Mouse (Mus musculus): ENCODE results near the gene Cfap44.

Cfap44 gene

DNA sequence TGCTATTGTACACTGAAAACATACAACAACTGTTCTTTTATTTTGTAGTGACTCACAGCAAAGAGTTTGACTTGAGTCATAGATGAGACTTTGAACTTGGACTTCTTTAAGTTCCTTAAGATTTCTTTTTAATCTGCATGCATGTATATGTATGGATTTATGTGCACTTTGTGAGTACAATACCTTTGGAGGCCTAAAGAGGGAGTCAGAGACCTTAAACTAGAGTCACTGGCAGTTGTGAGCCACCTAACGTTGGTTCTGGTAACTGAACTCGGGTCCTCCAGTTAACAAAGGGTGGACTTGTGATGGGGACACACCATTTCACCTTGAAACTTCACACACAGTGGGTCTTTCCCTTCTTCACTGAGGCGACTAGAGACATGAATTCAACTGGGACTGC is 103.9 kb downstream of the Cfap44 start:
- DNase-seq: no peak

DNA sequence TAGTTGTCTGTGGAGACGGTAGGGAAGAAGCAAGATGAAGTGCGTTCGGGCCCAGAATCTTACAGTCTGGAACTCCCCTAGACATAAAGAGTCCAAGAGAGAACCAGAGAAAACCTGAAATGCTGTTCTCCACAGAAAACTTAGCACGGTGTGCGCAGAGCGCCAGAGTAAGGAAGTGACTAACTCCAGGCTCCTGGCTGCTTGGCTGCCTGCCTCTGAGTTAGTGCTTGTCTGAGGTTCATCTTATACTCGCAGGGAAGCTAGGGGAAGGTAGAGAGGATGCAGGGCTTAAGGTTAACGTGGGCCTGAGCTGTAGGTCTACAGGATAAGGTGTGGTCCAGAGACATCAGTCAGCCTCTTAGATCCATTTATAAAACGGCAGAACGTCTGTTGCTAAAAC is 107.2 kb downstream of the Cfap44 start:
- DNase-seq: no peak

DNA sequence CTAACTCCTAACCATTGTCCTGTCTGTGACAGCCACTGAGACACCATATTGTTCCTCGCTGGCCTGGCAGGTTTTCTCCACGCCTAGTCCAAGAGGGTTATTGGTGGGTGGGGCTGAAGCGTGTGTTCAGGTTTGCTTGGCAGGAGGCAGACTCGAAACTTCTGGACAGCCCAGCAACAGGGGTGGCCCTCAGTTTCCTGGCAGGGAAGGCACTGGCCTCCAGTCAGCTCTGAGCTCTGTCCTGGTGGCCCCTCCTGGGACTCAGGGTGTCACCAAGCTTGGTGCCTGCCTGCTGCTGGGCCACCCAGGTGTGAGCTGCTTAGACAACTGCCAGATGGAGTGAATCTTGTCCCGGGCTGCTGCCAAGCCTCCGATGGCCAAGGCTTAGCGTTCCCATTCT is 107.7 kb downstream of the Cfap44 start:
- no peak for DNase-seq

DNA sequence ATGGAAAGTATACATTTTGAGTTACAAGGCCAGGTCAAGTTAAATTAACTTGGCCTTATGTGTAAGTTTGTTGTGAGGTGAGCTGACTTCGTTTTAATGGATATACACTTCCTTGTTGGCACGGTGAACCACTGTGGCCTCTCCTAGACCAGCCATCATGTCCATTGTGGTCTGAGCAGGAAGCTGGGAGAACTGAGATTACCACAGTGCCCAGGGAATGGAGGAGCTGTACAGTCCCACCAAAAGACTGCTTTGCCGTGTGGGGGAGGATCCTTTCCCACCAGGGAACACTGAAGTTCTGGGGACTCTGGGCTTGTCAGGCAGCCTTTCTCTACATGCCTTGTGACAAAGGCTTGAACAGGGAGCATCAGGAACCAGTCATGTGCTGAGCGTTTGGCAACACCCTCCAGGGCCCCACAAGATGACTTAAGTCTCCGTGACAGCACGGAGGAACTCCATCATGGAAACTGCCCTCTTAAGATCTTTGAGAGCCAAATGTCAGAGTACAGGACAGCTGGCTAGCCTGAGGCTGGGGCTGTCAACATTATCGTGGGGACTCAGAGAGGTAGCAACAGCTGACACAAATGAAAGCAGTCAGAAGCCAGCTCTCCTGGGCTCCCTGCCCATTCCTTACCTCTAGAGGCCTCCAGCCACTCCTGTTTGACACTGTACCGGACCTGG is 108.4 kb downstream of the Cfap44 start:
- peak in 1 of 2 experiments; percentile 14 for DNase-seq

DNA sequence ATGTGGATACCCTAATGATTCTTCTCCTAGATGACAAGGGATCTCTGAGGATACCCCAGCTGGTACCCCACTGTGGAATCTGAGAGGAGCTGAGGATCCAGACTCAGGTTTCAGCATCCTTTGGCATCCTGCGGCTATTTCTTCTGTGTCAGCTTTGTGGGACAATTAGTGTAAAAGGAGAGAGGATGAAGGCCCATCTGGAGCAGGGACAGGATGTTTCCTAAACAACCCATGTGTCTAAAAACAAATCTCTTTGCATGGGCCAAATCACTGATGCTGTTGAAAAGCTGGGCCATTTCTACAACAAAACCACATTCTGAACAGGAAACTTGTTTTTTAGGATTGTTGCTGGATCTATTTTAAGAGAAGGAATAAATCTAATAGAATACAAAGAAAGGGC is 110.6 kb downstream of the Cfap44 start:
- peak in 1 of 2 experiments; percentile 33 for DNase-seq

DNA sequence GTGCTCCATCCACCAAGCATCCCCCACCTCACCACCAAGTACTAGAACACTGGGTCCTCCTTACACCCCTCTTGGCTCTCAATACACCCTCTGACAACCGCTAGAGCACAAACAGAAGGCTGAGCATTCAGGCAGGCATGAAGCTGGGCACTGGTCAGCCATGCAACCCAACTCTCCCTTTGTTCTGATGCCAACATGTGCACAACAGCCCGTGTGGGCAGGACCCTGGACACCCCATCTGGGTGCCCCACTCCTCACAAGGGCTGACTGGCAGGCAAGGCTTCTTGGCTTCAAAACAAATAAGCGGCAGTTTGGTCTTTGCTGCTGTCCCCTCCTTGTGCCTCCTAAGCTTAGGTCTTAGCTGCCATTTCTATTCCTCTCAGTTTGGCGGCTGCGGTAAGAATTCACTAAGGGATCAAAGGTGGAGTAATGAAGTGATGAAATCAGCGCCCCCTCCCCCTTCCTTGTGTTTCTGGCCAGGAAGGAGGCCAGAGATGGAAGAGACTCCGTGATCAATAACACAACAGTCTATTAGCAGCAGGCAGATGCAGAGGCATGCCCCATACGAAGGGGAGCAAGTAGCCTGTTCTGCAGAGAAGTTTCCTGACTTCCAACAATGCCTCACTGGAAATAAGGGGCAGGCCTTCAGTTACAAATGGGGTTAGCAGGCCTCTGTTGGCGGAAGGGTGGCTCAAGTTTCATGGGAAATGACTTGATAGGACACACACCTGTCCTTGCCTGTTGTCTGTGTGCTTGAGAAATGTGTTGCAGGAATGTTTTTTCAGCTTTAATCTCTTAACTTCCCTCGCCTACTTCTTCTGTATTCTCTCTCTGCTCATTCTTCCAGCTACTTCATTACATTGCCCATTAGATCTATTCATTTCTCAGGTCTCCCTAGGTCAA is 112.7 kb downstream of the Cfap44 start:
- DNase-seq: no peak

DNA sequence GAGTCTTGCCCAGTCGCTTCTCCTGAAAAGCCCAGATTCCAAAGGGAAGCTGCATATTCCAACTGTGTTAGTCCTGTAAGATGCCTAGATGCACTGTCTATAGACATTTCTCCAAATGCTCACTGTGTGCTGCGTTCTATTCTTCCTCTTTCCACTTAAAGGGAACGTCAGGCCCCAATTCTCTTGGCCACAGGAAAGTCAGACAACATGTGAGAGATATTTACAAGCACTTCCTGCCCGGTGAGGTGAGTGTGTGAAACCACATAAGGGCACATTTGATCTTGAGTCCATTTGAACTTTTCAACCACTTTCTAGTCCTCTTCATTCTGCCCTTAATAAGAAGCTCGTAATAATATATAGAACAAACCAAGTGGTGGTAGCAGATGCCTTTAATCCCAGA is 113.4 kb downstream of the Cfap44 start:
- DNase-seq: no peak

DNA sequence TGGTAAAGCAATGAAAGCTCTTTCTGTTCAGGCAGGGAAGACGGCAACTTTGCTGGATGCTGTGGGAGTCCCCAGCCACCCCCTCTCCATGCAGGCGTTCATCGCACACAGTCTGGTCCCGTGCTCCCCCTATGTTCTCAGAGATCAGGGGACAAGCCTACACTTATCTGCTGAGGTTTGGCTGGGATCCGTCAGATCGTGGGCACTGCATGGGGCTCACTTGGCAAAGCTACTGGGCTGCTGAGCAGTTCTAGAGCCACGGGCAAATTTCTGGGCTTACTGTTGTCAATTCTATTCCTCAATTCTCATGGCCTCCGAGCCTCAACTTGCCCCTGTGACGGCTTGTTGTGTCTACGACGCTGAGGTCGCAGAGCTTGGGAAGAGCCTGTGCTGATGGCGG is 114.2 kb downstream of the Cfap44 start:
- no peak for DNase-seq

DNA sequence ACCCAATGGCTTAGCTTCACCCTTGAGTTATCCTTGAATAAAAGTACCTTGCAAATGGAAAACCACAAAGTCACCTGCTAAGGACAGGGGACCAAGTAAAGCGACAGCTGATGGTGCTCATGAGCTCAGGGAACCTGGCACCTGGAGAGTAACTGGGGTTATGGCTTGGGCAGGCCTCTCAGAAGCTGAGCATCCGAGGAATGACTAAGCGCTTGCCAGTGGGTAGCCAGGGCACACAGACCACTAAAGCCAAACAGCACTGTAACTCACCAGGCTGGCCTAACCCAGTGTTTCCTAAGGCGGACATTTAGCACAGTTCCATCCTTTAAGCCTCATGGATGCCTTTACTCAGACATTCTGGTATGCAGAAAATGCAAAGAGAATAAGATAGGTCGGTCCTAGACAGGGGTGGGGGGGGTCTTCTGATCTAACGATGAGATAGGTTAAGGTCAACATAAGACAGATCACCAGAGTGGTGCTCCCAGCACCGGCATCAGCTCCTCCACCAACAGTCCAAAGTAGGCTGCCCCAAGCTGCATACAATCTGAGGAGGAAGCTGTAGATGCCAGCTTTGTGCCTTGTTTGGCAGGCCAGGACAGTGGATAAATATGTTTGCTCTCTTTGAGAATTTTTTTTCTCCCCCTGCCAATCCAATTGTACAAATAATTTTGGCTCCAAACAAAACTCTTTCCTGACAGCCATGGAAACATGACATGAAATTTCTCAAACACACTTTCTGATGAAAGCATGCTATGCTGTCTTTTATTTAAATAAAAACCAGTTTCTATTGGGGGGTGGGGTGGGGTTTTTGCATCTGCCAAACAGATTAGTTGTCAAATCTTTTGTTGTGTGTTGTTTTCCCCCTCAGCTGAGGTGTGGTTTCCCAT is 115.1 kb downstream of the Cfap44 start:
- no peak for DNase-seq

DNA sequence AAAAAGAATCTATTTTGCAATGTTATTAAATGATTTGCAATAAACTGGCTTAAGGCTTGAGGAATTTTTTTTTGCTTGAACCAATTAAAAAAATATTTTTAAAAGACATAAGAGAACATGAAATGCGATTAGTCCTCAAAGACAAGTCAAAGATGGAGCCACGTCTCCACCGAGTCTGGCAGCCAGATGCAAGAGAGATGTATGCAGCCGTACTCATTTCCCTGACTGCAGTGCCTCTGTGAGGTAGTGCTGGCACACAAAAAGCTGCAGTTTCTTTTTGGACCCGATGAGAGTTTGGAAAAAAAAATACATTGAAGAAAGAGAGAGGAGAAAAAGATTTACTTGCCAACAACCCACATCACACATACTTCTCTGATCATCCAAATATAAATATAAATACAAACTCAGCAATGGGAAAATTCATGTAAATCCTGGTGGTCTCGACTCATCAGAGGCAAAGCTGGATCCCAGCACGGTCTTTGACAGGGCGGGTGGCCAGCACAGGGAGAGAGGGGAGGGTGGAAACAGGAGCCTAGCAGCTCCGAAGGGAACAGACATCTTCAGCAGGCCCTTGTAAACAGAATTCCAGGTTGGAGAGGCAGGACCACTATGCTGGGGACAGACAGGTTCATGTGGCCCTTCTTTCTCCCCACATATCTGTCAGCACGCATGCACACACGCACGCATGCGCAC is 116.1 kb downstream of the Cfap44 start:
- no peak for DNase-seq

DNA sequence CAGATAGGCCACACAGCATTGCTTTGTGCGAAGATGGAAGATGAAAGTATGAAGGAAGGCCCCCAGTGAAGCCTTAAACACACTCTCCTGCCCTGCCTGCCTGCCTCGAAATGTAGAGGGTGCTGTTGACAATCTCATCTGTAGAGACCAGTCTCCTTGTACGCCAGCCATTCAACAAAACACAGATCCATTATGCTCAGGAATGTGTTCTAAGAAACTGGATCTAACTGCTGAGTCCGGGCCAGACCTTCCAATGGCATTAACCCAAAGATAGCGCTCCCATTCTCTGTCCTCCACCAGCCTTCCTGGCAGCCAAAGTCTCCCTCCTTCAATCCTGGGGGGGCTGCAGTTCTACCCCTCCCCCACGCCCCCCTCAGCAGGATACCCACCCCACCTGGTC is 121.9 kb downstream of the Cfap44 start:
- DNase-seq: no peak

DNA sequence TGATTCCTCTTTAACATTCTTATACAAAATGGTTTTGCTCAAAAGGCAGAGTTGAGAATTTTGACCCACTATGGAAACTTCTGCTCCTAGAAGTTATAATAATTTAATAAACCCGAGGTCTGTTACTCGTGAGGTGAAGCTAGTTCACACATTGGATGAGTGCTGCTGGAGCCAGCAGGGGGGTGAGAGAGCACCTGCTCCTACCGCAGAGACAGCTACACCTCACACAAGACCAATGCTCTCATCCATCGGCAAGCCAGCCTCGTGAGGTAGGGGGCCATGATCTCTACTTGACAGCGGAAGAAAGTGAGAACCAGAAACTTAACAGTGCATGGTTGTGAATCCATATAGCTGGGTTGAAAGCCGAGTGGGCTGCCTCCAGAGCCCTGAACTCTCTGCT is 129.0 kb downstream of the Cfap44 start:
- DNase-seq: no peak

DNA sequence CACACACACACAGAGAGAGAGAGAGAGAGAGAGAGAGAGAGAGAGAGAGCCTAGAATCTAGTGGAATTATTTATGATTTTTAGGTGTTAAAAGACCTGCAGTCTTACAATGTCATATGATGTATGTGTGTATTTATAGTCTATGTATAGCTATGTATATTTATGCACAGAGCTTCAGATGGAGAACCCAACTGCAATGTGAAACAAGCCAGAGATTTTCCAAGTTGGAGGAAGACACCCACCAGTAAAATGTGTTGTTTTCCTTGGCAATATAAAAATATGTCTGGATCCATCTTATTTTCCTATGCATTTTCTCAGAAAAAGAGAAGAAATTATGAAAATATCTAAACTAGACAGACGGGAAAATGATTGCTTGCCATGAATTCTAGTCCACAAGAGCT is 131.4 kb downstream of the Cfap44 start:
- no peak for DNase-seq

DNA sequence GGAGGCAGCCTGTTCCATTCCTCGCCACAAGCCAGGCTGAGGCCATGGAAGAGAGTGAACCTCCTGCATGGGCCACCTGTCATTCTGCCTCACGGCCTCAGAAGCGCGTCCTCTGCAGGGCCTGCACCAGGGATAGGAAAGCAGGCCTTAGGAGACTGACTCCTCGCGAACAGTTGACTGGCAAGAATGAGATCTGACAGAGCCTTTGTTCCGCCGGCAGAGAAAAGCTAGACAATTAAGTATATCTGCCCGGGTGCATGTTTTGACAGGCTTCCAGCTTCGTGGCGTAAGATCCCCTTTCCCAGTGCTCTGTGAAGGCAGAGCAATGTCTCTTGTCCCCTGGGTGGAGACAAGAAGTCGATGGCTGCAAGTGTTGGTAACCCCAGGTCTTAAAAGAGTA is 132.1 kb downstream of the Cfap44 start:
- no peak for DNase-seq

DNA sequence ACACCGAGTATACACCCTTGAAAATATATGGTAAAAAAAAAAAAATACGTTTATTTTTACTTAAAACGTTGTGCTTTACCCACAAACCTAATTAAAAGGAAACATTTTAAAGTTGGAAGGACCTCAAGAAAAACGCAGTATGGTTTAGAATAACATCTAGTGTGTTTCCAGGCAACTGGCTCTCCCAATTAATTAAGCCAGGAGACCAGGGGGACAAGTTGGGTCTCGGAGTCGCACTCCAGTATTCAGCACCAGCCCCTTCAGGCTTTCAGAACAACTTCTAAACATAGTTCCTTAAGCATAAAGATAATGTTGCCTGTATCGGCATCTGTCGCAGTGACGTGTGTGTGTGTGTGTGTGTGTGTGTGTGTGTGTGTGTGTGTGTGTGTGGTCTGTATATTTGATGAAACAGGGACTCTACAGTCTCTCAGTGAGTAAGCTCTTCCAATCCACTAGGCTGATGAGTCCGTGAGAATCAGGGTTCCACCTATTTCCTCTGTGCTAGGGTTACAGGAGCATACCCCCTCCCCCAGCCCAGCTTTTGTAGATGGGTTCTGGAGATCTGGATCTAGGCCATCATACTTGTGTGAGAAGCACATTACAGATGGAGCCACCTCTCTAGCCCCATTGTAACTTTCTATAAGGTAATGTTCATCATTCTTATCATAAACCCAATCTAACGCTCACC is 132.8 kb downstream of the Cfap44 start:
- no peak for DNase-seq

DNA sequence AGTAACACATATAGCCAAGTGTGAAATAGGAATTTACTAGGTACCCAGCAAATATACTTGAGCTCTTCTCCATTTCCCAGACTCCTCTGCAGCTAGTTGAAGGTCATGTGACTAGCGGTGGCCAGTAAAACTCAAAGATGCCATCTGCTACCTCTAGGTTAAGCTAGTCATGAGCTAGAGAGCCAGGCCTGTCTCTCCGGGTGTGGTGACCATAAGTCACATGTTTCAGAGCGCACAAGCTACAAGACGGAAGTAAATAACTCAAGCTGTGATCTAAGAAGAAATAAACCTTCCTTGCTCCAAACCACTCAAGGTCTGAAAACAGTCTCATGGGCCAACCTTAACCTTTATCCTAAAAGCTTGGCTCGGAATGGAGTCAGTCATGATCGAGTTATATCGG is 134.4 kb downstream of the Cfap44 start:
- DNase-seq: no peak

DNA sequence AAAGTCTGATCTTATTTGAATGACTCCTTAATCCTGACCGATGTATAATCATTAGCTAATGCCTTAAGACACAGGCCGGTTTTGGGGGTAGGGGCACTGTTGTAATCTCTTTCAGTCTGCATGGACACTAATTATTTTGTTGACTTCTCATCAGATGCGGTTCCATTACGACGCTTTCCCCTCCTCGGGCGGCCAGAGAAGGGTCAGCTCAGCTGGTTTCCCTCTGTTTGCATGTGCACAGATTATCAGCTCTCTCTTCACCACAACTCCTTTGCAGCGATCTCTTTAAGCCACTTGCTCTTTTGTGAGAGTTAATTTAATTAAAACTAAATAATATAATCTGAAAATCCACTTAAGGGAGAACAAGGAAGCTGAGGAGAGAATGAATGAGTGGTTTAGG is 135.1 kb downstream of the Cfap44 start:
- no peak for DNase-seq

DNA sequence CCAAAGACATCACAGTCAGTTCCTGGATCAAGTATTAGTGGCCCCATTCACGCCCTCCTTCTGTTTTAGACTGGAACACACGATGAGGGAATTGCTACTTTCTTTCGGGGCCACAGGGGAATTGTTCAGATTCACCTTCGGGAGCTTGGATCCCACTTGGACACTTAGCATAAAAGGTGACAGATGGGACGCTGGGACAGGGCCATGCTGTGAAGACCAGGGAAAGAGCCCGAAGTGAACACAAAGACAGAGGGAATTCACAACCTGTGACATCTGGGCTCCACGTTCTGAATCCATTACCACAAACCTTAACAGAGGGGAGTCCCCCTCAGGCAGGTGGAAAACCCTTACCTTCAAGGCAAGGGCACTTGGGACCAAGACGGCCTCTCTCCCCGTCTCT is 135.6 kb downstream of the Cfap44 start:
- no peak for DNase-seq

DNA sequence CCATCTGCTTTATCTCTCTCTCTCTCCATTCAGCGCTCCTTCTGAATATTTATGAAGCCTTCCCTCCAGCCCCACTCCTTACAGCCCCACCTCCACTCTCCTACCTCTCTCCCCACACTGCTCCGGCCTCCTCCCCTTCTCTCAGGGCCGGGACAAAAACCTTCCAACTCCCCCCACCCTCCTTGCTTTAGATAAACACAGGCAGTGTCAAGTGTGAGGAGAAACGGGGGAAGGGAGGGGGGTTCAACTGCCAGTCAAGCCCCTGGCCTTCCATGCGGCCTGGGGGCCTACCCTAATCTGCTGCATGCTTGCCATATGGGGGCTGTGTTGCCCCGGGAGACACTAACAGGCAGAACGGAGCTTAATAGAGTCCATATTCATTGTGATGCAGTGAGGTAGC is 136.2 kb downstream of the Cfap44 start:
- DNase-seq: no peak

DNA sequence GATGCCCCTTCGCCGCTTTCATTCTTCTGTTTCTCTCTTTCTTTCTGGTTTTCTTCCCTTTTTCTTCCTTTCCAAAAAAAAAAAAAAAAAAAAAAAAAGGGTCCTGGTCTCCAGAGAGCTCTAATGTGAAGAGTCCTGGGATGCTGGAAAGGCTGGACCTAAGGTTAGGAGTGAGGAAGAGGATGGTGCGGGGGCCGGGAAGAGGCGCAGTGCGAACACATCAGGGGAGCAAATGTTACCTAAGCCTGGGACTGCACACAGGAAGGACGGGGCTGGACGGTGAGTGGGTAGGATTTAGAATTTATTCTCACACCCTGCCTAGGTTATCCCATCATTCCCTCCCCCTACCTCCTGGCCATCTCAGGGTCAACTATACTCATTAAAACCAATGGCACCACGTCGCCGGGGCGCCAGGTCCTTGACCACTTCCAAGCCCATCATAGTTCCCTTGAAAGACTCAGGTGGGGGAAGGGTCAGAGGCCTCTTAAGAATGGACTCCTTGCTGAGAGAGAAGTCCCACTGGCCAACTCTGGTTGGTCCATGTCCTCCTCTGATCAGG is 136.7 kb downstream of the Cfap44 start:
- no peak for DNase-seq

All from kidney, postnatal 36 days (tissue).